Mouse (Mus musculus): Measurements from ENCODE around the gene Dhrs4.

The Dhrs4 gene

DNA sequence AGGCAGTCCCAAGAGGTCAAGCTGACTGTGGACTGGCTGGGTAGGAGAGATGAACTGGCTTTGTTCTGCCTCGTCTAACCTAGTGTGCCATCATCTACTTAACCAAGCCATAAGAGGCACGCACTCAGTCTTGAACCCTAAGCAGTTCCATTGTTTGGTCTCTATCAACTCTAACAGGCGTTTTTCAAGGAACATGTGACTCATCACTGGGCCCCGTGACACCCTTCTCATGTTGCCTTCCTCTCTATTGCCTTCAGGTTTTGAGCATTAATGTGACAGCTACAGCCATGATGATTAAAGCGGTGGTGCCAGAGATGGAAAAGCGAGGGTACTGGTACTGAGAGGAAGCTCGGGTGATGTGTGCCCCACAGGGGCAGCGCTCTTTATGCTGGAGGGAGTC lies 8.3 kb downstream of the Dhrs4 start:
- DNase-seq (ENCODE audit: low spot score): no peak

- DNase-seq (ENCODE audit: low spot score): peak; percentile 86
Measured at GRCm38 (mm10) chr14:55490361-55491201, 12.0 kb downstream of the Dhrs4 start, which contains the start of gene Carmil3. Gene Carmil3 (plus strand): TSS chr14:55490651.

- DNase-seq (ENCODE audit: low spot score): peak; percentile 90
Measured at GRCm38 (mm10) chr14:55491291-55491833, 12.8 kb downstream of the Dhrs4 start.

GRCm38 (mm10) chr14:55492103-55492502 lies 13.5 kb downstream of the Dhrs4 start:
- DNase-seq (ENCODE audit: low spot score): no peak

DNA sequence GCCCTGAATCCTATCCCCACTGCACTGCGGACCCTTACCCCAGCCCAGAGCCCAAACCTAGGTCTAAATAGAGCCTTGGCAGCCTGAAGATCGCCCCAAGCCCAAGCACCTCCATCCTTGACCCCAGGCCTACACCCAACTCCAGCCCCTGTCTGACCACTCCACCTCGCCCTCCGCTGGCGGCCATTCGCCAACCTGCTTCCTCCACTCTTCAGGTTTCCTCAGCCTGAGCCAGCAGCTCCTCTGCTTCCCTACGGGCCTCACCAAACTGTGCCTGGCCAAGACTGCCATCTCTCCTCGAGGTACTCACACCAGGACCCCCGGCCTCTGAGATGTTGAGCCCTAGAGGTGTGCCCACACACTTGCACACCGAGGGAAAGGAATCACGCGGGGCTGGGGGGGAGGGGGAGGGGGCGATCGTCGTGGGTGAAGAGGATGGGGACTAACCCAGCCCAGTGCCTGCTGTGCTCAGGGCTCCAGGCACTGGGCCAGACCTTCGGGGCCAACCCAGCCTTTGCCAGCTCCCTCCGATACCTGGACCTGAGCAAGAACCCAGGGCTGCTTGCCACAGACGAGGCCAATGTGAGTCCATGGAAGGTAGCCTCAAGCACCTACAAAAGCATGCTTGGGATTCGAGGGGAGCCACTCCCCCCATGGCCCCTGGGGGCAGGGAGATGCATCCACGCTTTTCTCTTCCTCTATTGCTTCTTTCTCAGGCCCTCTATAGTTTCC lies 17.1 kb downstream of the Dhrs4 start:
- DNase-seq (ENCODE audit: low spot score): no peak

DNA sequence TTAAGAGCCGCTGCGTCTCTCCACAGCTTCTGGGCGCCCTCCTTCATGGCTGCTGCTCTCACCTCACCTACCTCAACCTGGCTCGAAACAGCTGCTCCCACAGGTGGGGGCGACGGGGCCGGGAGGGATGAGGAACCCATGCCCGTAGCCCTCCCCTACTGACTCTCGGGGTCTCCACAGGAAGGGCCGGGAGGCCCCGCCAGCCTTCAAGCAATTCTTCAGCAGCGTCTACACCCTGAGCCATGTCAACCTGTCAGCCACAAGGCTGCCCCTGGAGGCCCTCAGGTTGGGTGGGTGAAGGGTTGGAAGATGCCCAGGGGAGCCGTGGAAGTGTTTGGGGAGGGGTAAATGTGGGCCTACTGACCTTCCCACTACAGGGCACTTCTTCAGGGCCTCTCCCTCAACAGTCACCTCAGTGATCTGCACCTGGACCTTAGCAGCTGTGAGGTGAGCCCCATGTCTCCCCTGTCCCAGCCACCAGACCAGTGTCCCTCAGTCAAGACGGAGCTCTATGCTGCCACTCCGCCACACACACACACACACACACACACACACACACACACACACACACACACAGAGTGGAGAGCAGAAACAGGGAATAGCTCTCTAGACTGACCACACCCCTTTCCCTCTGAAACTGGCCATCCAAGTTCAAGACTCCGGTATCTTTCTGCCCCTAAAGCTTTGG lies 18.3 kb downstream of the Dhrs4 start:
- DNase-seq (ENCODE audit: low spot score): no peak

GRCm38 (mm10) chr14:55497449-55497821 lies 18.9 kb downstream of the Dhrs4 start:
- peak; percentile 89 for DNase-seq (ENCODE audit: low spot score)

- no peak for DNase-seq (ENCODE audit: low spot score)
Measured at GRCm38 (mm10) chr14:55505612-55506011, 27.1 kb downstream of the Dhrs4 start.

- DNase-seq (ENCODE audit: low spot score): no peak
Measured at GRCm38 (mm10) chr14:55507801-55508200, 29.2 kb downstream of the Dhrs4 start.

GRCm38 (mm10) chr14:55509540-55509939 lies 31.0 kb downstream of the Dhrs4 start:
- DNase-seq (ENCODE audit: low spot score): no peak

DNA sequence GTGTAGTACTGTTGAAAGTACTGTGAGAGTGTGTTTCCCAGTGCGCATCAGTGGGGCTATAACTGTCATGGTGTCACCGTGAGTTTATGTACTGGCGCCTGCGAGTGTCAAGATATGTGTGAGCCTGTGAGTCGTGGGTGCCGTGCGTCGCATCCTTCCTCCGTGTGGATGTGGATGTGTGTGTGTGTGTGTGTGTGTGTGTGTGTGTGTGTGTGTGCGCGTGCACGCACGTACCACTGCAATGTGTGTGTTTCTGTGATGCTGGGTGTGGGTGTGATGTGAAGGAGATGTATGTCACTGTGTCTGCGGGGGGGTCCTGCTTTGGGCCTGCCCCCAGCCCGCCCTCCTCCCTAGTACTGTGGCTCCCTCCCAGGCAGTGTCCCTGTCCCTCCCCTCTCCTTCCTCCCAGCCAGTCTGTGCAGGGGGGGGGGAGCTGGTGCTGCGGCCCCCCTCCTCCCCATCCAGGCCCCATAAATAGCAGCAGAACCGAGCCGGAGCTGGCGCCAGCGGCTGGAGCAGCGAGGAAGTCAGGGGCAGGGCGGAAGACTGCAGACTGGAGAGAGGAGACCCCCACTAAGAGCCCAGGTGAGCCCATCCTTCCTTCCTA lies 31.7 kb downstream of the Dhrs4 start, which contains the start of gene Cpne6:
TSS of gene Cpne6 (plus strand) at position 321 of the 607 bp plus-strand sequence.
- no peak for DNase-seq (ENCODE audit: low spot score)

- no peak for DNase-seq (ENCODE audit: low spot score)
Measured at GRCm38 (mm10) chr14:55511037-55511436, 32.5 kb downstream of the Dhrs4 start.

DNA sequence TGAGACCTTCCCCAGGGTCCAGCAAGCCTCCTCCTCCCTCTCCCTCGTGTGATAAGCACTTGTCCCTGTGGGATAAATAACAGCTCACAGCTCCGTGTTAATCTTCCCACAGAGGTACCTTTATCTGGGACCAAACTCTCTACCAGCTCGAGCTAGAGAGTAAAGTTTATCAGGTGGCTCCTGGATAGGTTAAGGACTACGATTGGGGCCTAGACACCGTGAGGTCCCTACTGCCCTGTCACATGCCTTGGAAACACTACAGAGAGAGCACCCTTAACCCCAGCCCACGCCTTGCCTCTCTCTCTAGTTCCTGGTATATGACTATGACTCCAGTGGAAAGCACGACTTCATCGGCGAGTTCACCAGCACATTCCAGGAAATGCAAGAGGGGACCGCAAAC lies 35.4 kb downstream of the Dhrs4 start:
- DNase-seq (ENCODE audit: low spot score): no peak

DNA sequence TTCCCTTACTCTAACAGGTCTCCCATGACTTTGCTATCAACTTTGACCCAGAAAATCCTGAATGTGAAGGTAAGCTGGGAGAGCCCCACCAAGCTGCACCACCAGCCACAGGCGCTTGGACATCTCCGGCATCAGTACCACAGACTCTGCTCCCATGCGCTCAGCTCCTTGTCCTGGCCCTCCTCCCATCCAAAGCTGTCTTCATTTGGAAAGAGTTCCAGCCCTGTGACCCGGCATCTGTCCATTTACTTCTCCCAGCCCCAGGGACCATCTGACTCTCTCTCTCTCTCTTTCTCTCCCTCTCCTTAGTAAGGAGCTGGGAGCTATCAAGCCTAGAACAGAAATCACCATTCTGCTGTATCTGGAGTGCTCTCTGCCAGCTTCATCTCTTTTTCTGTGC lies 37.3 kb downstream of the Dhrs4 start:
- no peak for DNase-seq (ENCODE audit: low spot score)

DNA sequence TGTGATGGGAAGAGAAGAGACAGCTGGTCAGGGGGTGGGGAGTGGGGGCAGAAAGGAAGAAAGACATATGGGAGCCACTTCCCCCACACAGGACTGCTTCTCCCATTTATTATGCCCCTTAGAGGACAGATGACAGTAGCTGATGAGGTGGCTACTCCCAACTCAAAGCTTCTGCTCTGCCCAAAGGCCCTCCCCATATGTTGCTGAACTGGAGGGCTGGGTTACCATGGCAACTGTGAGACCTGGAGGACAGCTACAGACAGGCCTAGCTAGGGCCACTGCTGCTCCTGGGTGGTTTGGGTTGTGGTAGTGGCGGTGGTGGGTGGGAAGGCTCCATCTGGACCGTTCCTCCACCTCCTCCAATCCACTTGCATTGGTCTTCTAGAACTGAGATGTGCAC lies 40.3 kb downstream of the Dhrs4 start:
- peak; percentile 72 for DNase-seq (ENCODE audit: low spot score)

- no peak for DNase-seq (ENCODE audit: low spot score)
Measured at GRCm38 (mm10) chr14:55519604-55520003, 41.0 kb downstream of the Dhrs4 start.

- DNase-seq (ENCODE audit: low spot score): peak; percentile 63
Measured at GRCm38 (mm10) chr14:55520451-55521361, 42.1 kb downstream of the Dhrs4 start.

GRCm38 (mm10) chr14:55524062-55524461 lies 45.5 kb downstream of the Dhrs4 start:
- DNase-seq (ENCODE audit: low spot score): no peak

DNA sequence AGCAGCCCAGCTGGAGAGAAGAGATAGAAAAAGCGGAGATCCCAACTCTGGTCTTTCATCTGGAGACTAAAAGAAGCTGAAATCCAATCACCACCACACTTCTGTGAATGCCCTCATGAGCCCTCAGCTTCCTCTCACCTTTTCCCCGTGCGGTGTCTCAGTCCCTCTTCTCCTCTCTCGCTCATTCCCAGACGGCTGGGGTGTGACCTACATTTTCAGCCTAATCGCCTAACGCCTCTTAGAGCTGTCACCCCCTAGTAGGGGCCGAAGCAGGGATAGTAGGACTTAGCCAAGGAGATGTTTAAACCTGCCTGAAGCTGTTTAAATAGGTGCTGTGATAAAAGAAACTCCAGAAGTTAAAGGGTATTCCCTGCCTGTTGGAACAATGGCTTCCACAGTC lies 46.2 kb downstream of the Dhrs4 start, which contains the start of gene Nrl:
TSS of gene Nrl (minus strand) at position 197 of the 400 bp plus-strand sequence.
- DNase-seq (ENCODE audit: low spot score): no peak

DNA sequence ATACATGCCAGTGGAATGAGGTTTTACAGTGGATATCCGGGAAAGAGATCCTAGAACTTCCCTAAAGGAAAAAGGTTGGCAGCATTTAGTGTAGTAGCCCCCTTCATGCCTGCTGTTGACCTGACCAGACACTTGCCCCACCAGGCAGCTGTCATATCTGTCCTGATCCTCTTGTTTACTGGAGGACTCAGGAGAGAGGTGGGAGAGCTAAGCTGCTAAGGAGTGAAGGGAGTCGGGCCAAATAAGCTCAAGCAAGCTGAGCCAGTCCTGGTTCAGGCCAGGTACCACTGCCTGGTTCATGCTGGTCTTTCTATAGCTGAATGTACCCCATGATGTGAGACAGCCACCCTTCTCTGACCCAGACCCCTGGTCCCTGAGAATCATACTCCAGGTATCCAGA lies 48.1 kb downstream of the Dhrs4 start:
- no peak for DNase-seq (ENCODE audit: low spot score)

- peak; percentile 73 for DNase-seq (ENCODE audit: low spot score)
Measured at GRCm38 (mm10) chr14:55527940-55528339, 49.4 kb downstream of the Dhrs4 start.
